Mouse (Mus musculus) left cerebral cortex, adult 8-10 months (tissue): ENCODE measurements around the gene Fhit. TPM values are rescaled to one million over a fixed set of nuclear protein-coding genes. Genes with fewer than 3 reads are reported as not detected.

Experiments used
- DNase-seq, 2 experiments: peaks; one replicate each; pipeline ENCODE4 v3.0.0; 2022; ENCODE audit warnings: low spot score in 2 of 2
- total RNA-seq, 4 experiments: library from RNA; stranded (reverse); gene quantifications; 2 replicates each; pipeline ENCODE4 v1.2.4; 2022

Gene Fhit
- total RNA-seq, 4 experiments from 2014 or later = 4.6 to 9.3 (median 6.3) TPM

GRCm38 (mm10) chr14:10711841-10712521 lies 449.9 kb downstream of the Fhit start:
- DNase-seq = peak in 1 of 2 experiments; percentile 11

GRCm38 (mm10) chr14:10710796-10711311 lies 451.0 kb downstream of the Fhit start:
- DNase-seq = no peak

- no peak for DNase-seq
Observed at GRCm38 (mm10) chr14:10701707-10702106, 460.1 kb downstream of the Fhit start.

GRCm38 (mm10) chr14:10680041-10680440 lies 481.8 kb downstream of the Fhit start:
- DNase-seq = peak in 1 of 2 experiments; percentile 11

GRCm38 (mm10) chr14:10679638-10680037 lies 482.2 kb downstream of the Fhit start:
- no peak for DNase-seq

- no peak for DNase-seq
Observed at GRCm38 (mm10) chr14:10677627-10678026, 484.2 kb downstream of the Fhit start.

- DNase-seq = no peak
Observed at GRCm38 (mm10) chr14:10660247-10660646, 501.6 kb downstream of the Fhit start.

GRCm38 (mm10) chr14:10659326-10659725 lies 502.5 kb downstream of the Fhit start:
- DNase-seq = no peak

- no peak for DNase-seq
Observed at GRCm38 (mm10) chr14:10658219-10658618, 503.6 kb downstream of the Fhit start.

GRCm38 (mm10) chr14:10657364-10657763 lies 504.5 kb downstream of the Fhit start:
- no peak for DNase-seq

GRCm38 (mm10) chr14:10655842-10656241 lies 506.0 kb downstream of the Fhit start:
- DNase-seq = no peak

GRCm38 (mm10) chr14:10647832-10648231 lies 514.0 kb downstream of the Fhit start:
- no peak for DNase-seq

GRCm38 (mm10) chr14:10631783-10632182 lies 530.1 kb downstream of the Fhit start:
- no peak for DNase-seq

- peak in 1 of 2 experiments; percentile 17 for DNase-seq
Observed at GRCm38 (mm10) chr14:10630831-10631360, 530.9 kb downstream of the Fhit start.

- no peak for DNase-seq
Observed at GRCm38 (mm10) chr14:10593467-10593866, 568.4 kb downstream of the Fhit start.

- DNase-seq = no peak
Observed at GRCm38 (mm10) chr14:10568937-10569552, 592.8 kb downstream of the Fhit start.

GRCm38 (mm10) chr14:10567771-10568170 lies 594.1 kb downstream of the Fhit start:
- DNase-seq = no peak

GRCm38 (mm10) chr14:10554755-10555154 lies 607.1 kb downstream of the Fhit start:
- no peak for DNase-seq

- no peak for DNase-seq
Observed at GRCm38 (mm10) chr14:10548632-10549031, 613.2 kb downstream of the Fhit start.

- DNase-seq = no peak
Observed at GRCm38 (mm10) chr14:10545916-10546315, 615.9 kb downstream of the Fhit start.

GRCm38 (mm10) chr14:10534862-10535261 lies 627.0 kb downstream of the Fhit start:
- no peak for DNase-seq

GRCm38 (mm10) chr14:10531748-10532500 lies 629.9 kb downstream of the Fhit start:
- no peak for DNase-seq
